Mouse (Mus musculus) heart, adult 9 months (tissue): ENCODE measurements around the gene Phgr1.

Experiments used
- DNase-seq, 2 experiments: peaks; one replicate each; pipeline ENCODE4 v3.0.0; 2022; ENCODE audit warnings: low spot score in 2 of 2

Phgr1 gene

DNA sequence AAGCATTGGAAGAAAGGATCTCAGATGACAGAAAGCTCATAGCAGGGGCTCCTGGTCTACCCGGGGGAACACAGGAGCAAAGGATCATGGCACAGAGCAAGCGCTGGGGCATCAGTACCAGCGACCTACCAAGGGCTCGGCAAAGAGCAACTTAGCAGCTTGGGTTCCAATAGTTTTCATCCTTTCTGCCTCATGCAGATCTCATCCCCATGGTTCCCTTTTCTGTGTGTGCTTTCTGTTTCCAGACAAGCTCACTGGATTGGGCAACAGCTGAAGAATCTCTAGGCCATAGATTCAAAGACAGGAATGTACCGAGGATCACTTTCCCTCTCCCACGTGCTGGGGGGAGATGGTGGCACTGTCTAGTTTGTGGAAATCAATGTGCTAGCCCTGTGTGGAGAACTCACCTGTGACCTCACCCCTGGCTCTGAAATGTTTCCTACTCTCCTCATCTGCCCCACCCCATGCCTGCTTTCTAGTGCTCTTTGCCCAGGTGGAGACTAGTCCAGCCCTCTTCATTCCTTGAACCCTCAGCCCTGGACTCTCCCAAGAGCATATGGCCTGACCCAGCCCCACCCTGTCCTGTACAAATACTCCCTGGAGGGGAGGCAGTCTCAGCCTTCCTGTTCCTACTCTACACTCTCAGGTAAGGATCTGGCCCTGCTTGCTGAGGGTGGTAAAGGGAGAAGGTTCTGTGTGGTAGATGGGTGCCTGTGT is at the start of gene Phgr1:
Gene Phgr1 (plus strand): TSS at position 612 of the 717 bp plus-strand sequence.
- no peak for DNase-seq

DNA sequence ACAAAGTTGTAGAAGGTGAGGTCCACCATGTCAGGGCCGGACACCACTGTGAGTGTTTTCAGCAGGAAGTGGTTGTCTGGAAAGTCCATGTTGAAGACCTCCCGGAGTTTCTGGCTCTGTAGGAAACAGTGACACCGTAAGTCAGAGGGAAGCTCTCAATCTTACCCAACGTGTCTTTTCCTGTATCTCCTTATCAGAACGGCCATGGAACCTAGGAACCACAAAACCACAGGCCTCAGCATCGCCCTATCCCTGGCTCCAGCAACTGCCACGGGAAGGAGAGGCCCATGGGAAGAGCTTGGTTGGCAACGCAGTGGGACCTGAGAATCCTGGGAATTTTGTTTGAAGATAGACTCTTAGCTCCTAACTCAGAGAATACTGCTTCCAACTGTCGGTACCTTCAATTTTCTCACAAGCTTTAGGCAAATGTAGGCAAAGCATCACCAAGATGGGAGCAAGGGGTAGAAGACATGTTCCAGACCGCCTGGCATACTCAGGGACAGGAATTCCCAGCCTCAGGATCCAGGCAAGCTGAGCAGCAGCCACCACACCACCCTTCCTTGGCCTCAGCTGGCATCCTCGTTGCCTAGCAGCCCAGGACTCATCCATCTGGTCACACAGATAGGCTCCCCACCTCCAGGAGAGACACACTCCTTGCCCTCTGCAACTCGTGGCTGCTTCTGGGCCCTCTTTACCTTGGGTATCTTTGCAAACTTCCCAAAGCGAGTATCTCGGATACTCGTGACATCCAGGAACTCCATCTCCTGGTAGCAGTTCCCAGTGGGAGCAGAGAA is 48.7 kb upstream of the Phgr1 start:
- DNase-seq: no peak

DNA sequence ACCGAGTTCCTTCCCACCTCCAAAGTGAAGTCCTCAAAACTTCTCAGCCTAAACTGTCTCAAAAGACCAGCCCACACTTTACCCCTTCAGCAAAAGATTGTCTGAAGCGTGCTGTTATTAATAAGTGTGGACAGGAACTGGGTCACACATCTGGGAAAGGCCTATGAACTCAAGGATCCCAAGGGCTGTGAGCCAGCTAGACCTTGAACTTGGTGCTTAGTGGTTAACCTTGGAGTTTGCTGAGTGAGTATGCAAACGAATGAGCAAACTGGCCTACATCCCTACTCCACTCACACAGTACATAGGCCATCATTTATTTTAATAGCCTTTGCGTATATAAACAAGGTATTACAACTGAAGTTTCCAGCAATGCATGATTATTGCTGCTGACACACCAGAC is 47.1 kb upstream of the Phgr1 start:
- DNase-seq: no peak

DNA sequence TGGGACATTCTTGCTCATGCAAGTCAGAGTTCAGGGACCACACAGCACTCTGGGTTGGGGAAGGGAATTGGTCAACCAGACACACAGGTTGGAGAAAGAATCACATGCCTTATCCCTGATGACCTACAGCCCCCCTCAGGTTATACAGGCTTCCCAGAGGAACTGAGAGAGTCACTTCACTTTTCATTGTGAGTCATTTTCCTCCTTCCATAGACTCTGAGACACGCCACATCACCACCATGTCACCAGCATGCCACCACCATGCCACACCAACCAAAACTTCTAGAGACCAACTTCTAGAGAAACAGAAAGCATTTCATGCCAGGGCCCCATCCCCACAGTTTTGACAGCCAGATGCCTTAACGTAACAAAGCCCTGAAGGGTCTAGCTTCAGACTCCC is 45.7 kb upstream of the Phgr1 start:
- DNase-seq: no peak

DNA sequence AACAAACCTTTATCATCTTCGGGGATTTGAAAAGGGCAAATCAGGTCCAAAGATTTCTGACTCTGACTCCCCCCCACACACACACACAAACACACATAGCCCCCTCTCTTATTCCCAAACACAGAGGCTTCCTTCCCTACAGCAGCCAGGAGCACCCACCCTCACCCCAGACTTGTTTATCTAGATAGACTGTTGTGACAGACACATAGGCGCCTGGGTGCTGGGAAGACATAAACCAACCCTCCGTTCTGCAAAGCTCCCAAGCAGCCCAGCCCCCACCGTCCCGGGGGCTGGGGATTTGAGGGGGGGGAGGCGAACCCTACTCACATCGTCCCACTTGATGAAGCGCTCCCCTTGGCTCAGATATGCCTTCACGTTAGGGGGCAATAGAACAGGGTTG is 44.7 kb upstream of the Phgr1 start:
- DNase-seq: no peak

- DNase-seq: no peak
Observed at GRCm38 (mm10) chr2:118728337-118728736, 44.2 kb upstream of the Phgr1 start, which contains the start of gene Plcb2. TSS of gene Plcb2 (minus strand) at chr2:118728438.

DNA sequence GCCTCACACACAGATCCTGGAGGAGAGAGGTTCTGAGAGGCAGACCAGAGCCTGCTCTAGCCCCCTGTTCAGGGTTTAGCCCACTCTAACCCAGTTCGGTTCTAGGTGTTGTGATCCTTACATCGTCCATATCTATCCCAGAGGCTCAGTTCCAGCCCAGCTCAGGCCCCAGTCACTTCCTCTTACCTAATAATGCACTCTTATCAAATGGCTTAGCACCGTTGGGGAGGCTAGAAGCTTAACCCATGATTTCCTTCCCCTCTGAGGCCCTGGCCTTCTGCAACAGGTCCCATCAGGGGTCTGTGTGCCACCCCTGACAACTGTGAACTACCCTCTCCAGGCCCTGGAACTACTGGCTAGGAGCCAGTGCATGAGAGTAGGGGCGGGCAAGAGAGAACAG is 43.4 kb upstream of the Phgr1 start:
- no peak for DNase-seq

GRCm38 (mm10) chr2:118729816-118730621 is 42.5 kb upstream of the Phgr1 start:
- DNase-seq: no peak

- peak in 1 of 2 experiments; percentile 63 for DNase-seq
Observed at GRCm38 (mm10) chr2:118730622-118730915, 42.0 kb upstream of the Phgr1 start.

DNA sequence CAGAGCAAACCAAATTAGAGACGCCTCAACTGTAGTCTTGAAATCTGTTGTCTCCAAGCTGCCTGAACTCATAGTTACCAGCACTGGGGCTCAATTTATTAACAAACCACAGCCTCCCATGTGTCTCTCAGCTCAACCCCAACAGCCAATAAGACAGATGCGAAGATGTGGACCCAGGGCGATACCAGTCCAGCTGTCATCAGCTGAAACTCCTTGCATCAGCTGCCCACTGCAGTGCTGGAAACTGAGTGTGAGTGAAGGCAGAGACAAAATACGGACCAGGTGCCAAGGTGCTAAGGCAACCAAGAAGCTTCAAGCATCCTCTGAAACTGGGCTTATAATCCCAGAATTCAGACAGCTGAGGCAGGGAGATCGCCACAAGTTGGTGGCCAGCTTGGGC is 40.6 kb upstream of the Phgr1 start:
- DNase-seq: no peak

GRCm38 (mm10) chr2:118733341-118733740 is 39.2 kb upstream of the Phgr1 start:
- no peak for DNase-seq

GRCm38 (mm10) chr2:118740341-118740740 is 32.2 kb upstream of the Phgr1 start:
- DNase-seq: no peak

DNA sequence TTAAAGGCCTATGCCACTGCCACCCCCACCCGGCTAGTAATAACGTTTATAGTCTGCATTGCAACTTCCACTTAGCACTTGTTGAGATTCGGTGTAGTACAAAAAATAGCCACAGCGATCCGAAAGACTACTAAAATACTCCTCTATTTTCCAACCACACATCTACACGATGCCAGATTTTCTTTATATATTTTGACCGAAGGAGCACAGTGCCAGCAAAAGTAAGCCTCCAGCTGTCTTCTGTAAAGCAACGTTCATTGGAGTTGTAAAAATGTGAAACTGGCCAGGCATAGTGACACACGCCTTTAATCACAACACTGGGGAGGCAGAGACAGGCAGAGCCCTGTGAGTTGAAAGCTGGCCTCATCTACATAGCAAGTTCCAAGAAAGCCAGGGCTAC is 31.4 kb upstream of the Phgr1 start:
- DNase-seq: no peak

- DNase-seq: peak; percentile 62 to 64
Observed at GRCm38 (mm10) chr2:118743261-118743943, 29.2 kb upstream of the Phgr1 start.

GRCm38 (mm10) chr2:118744621-118745020 is 27.9 kb upstream of the Phgr1 start:
- no peak for DNase-seq

- peak; percentile 93 to 96 for DNase-seq
Observed at GRCm38 (mm10) chr2:118745232-118745884, 27.2 kb upstream of the Phgr1 start, which contains the start of gene Inafm2. TSS of gene Inafm2 (plus strand) at chr2:118745758.

- peak in 1 of 2 experiments; percentile 48 for DNase-seq
Observed at GRCm38 (mm10) chr2:118745915-118746901, 26.4 kb upstream of the Phgr1 start.

DNA sequence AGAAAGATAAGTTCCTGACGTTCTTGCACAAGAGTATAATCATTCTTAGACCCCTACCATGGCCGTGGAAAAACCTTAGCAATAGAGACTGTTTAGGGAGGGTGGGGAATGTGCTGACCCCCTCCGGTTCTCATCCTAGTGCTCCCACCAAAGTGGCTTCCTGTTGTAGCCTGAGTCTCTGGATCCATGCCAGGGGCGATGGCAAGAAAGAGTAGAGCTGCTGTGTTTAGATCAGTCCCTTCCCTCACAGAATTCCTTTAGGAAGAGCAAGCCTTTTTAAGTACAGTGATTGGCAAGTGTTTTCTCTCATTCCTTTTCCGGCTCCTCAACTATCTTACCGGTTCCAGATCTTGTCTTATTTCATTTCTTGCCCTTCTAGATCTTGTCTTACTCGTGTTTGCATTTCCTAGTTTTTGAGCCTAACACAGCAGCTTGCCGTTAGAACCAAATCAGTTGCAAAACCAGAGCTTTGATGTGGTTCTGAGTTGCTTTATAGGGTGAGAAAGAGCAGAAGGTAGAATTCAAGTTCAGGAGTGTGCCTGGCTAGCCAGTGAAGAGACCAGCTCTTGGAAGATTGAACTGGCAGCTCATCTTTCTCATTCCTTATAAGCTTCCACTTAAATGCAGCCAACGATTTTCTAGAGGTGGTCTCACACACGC is 25.1 kb upstream of the Phgr1 start:
- DNase-seq: peak in 1 of 2 experiments; percentile 21

GRCm38 (mm10) chr2:118749341-118749884 is 23.2 kb upstream of the Phgr1 start:
- DNase-seq: peak in 1 of 2 experiments; percentile 78
